Mouse (Mus musculus) left cerebral cortex, adult 18-20 months (tissue): ENCODE measurements at regions not wholly inside any gene's neighbourhood (a gene's known extent, or its start where the extent isn't known, plus 50 kb on each side); places are given as distances from the start of the nearest gene placed in this dataset.

ENCODE experiments used
- DNase-seq, 2 experiments: peaks; one replicate each; pipeline ENCODE4 v3.0.0; 2021 to 2022; ENCODE audit warnings: low spot score in 2 of 2, mixed read lengths in 1 of 2

- DNase-seq = no peak
Measured at GRCm38 (mm10) chr6:138956461-138957072, 298.2 kb upstream of the Igbp1b start.

- DNase-seq = peak in 1 of 2 experiments; percentile 9
Measured at GRCm38 (mm10) chr6:138950888-138951287, 292.5 kb upstream of the Igbp1b start.

- DNase-seq = no peak
Measured at GRCm38 (mm10) chr6:138946632-138947031, 288.3 kb upstream of the Igbp1b start.

GRCm38 (mm10) chr6:138945432-138945831 is 287.1 kb upstream of the Igbp1b start:
- DNase-seq = peak in 1 of 2 experiments; percentile 29

- DNase-seq = no peak
Measured at GRCm38 (mm10) chr6:138920161-138920560, 261.8 kb upstream of the Igbp1b start.

GRCm38 (mm10) chr6:138919531-138919930 is 261.2 kb upstream of the Igbp1b start:
- no peak for DNase-seq

- DNase-seq = no peak
Measured at GRCm38 (mm10) chr6:138914981-138915380, 256.6 kb upstream of the Igbp1b start.

- no peak for DNase-seq
Measured at GRCm38 (mm10) chr6:138873610-138874009, 215.3 kb upstream of the Igbp1b start.

- no peak for DNase-seq
Measured at GRCm38 (mm10) chr6:138872495-138873415, 214.4 kb upstream of the Igbp1b start.

GRCm38 (mm10) chr6:138838043-138838442 is 179.7 kb upstream of the Igbp1b start:
- no peak for DNase-seq

- no peak for DNase-seq
Measured at GRCm38 (mm10) chr6:138834876-138835275, 176.5 kb upstream of the Igbp1b start.

- no peak for DNase-seq
Measured at GRCm38 (mm10) chr6:138801835-138802234, 143.5 kb upstream of the Igbp1b start.

- peak; percentile 17 to 32 for DNase-seq
Measured at GRCm38 (mm10) chr6:138800836-138801740, 142.7 kb upstream of the Igbp1b start.

GRCm38 (mm10) chr6:138794706-138795105 is 136.4 kb upstream of the Igbp1b start:
- no peak for DNase-seq

GRCm38 (mm10) chr6:138792802-138793201 is 134.5 kb upstream of the Igbp1b start:
- no peak for DNase-seq

- DNase-seq = no peak
Measured at GRCm38 (mm10) chr6:138782907-138783306, 124.6 kb upstream of the Igbp1b start.

- DNase-seq = no peak
Measured at GRCm38 (mm10) chr6:138782470-138782869, 124.1 kb upstream of the Igbp1b start.

- DNase-seq = no peak
Measured at GRCm38 (mm10) chr6:138761991-138762390, 103.6 kb upstream of the Igbp1b start.

- no peak for DNase-seq
Measured at GRCm38 (mm10) chr6:138754955-138755303, 96.6 kb upstream of the Igbp1b start.

- no peak for DNase-seq
Measured at GRCm38 (mm10) chr6:138754302-138754954, 96.1 kb upstream of the Igbp1b start.

GRCm38 (mm10) chr6:138717698-138718097 is 59.4 kb upstream of the Igbp1b start:
- DNase-seq = no peak
